ENCODE assay signal across 8 mouse cellular contexts in genomic region chr3:55351281-55352052, GRCm38 (mm10).
A peak's percentile ranks its signal among the peaks of the same experiment; 100 is the strongest.
DNase-seq lines count a peak whose midpoint lies in the region; ATAC-seq and TF ChIP-seq lines count a peak whose summit lies in the region.

No protein-coding gene starts in this region.

- no peak overlapping the region for H3K9ac ChIP-seq in heart, embryonic 12.5 days
- 0 out of 2 replicates have a peak overlapping the region, but pooled peaks have one; percentile 2 for H3K9ac ChIP-seq in forebrain, postnatal 0 days

- H3K4me3 ChIP-seq in heart, embryonic 12.5 days, result no peak overlapping the region
- no peak overlapping the region for H3K4me3 ChIP-seq in forebrain, postnatal 0 days (ENCODE audit: low read depth, low read length)
- no peak overlapping the region for H3K4me3 ChIP-seq in thymus, adult 2 months (ENCODE audit: control insufficient read depth, insufficient read depth, low read length)

- TF ChIP-seq CTCF in forebrain, postnatal 0 days (IDR thresholded peaks at IDR 0.05; ENCODE audit: low read depth), result no peak
- no peak for TF ChIP-seq CTCF in thymus, adult 2 months (IDR thresholded peaks at IDR 0.05; ENCODE audit: borderline replicate concordance, control insufficient read depth, extremely low read depth, insufficient read depth, low read length, poor library complexity)

- intact Hi-C loops in left cerebral cortex, postnatal 36 days (cut with DNase I), result loop anchor here (5.0 to 10.0 kb wide), 4 partner anchors 34 to 544 kb away; partner anchors contain the start of gene Rfxap

- H3K4me2 ChIP-seq in heart, embryonic 12.5 days, result peak overlapping the region; percentile 3; the same call in 1 of the 2 replicates
- peak overlapping the region; percentile 2; the same call in 1 of the 2 replicates for H3K4me2 ChIP-seq in forebrain, postnatal 0 days (ENCODE audit: low read depth)

- H3K27me3 ChIP-seq in heart, embryonic 12.5 days (replicated peaks), result no peaks in the 10 kb centered on the region
- no peaks in the 10 kb centered on the region for H3K27me3 ChIP-seq in forebrain, postnatal 0 days (ENCODE audit: insufficient read depth, low read length)
- no peaks in the 10 kb centered on the region for H3K27me3 ChIP-seq in thymus, adult 2 months (ENCODE audit: control insufficient read depth, insufficient read depth, low read length)

- no peaks in the 10 kb centered on the region for H3K36me3 ChIP-seq in heart, embryonic 12.5 days
- no peaks in the 10 kb centered on the region for H3K36me3 ChIP-seq in forebrain, postnatal 0 days (ENCODE audit: insufficient read depth)
- no peaks in the 10 kb centered on the region for H3K36me3 ChIP-seq in thymus, adult 2 months (ENCODE audit: control insufficient read depth, insufficient read depth, low read length)

- H3K4me1 ChIP-seq in heart, embryonic 12.5 days (replicated peaks), result peaks cover 10% of the 10 kb centered on the region
- peaks cover 75% of the 10 kb centered on the region for H3K4me1 ChIP-seq in forebrain, postnatal 0 days (ENCODE audit: insufficient read depth)
- no peaks in the 10 kb centered on the region for H3K4me1 ChIP-seq in thymus, adult 2 months (replicated peaks; ENCODE audit: control insufficient read depth, insufficient read depth, low read length)

- no peak for ATAC-seq in heart, embryonic 12.5 days (ENCODE audit: insufficient number of reproducible peaks, low FRiP score)
- peak; percentile 87 for ATAC-seq in forebrain, postnatal 0 days

- no peak for TF ChIP-seq POLR2A in thymus, adult 2 months (IDR thresholded peaks at IDR 0.05; ENCODE audit: control insufficient read depth, extremely low read depth, insufficient read depth, low read length, poor library complexity)

- DNase-seq in heart, adult 18-20 months, result no peak
- DNase-seq in forebrain, postnatal 0 days, result peak; percentile 81
- DNase-seq in left cerebral cortex, postnatal 36 days (ENCODE audit: low spot score in 2 of 2), result peak; percentile 66 to 70
- DNase-seq in right cerebral cortex, adult 2 months (ENCODE audit: low spot score in 2 of 2), result peak; percentile 63 to 74
- no peak for DNase-seq in kidney, adult 11 months
- DNase-seq in thymus, postnatal 0 days (ENCODE audit: low spot score), result no peak
- DNase-seq in thymus, adult 2 months, result no peak

- 57% methylated on average over 13 of the region's 13 CpGs for WGBS in heart, embryonic 12.5 days
- 31% methylated on average over 13 of the region's 13 CpGs for WGBS in forebrain, postnatal 0 days
- WGBS in thymus, adult 2 months, result 87% methylated on average over 13 of the region's 13 CpGs

- no peak overlapping the region for H3K27ac ChIP-seq in heart, embryonic 12.5 days (ENCODE audit: poor library complexity, severe bottlenecking)
- H3K27ac ChIP-seq in forebrain, postnatal 0 days (ENCODE audit: low read depth, low read length), result peak overlapping the region; percentile 87
- H3K27ac ChIP-seq in thymus, adult 2 months (ENCODE audit: control insufficient read depth, insufficient read depth, low read length), result no peak overlapping the region

- no peaks in the 10 kb centered on the region for H3K9me3 ChIP-seq in heart, embryonic 12.5 days (replicated peaks)
- H3K9me3 ChIP-seq in forebrain, postnatal 0 days (ENCODE audit: low read length), result no peaks in the 10 kb centered on the region

Comparison
In these comparisons a context has a peak if more than half of its experiments do, and no peak if none do; other contexts are left out.
1. DNase-seq: peak in forebrain, postnatal 0 days (single experiment), left cerebral cortex, postnatal 36 days (2 of 2) and right cerebral cortex, adult 2 months (2 of 2); none in heart, adult 18-20 months (0 of 2), kidney, adult 11 months (single experiment), thymus, postnatal 0 days (single experiment) and thymus, adult 2 months (single experiment).